Mouse (Mus musculus) C2C12 (cell line): Measurements from ENCODE around the gene Gemin5. TPM values are rescaled to one million over a fixed set of nuclear protein-coding genes. Genes with fewer than 3 reads are reported as not detected.

Source experiments
- H3K27me3 ChIP-seq: one replicate; pipeline ENCODE4 v1.6.1; 2011; ENCODE audit not compliant: control insufficient read depth, insufficient read depth, insufficient read length
- H3K36me3 ChIP-seq: one replicate; pipeline ENCODE4 v1.6.1; 2011; ENCODE audit not compliant: control insufficient read depth, insufficient read depth
- H3K4me3 ChIP-seq: one replicate; pipeline ENCODE4 v1.5.1; 2011; ENCODE audit warnings: mild to moderate bottlenecking, control low read depth; ENCODE audit not compliant: poor library complexity, insufficient read depth, severe bottlenecking
- H3K79me2 ChIP-seq: one replicate; pipeline ENCODE4 v1.6.1; 2011; ENCODE audit not compliant: control insufficient read depth, insufficient read depth
- H3K79me3 ChIP-seq: one replicate; pipeline ENCODE4 v1.6.1; 2011; ENCODE audit warnings: low read depth, control low read depth
- H3ac ChIP-seq: one replicate; pipeline ENCODE3; 2011; ENCODE audit warnings: low read depth; ENCODE audit not compliant: control insufficient read depth, insufficient read length
- CEBPB ChIP-seq: IDR thresholded peaks from one replicate; pipeline ENCODE4 v1.6.1; 2011; ENCODE audit warnings: low read depth, mild to moderate bottlenecking, control low read depth, moderate library complexity
- CTCF ChIP-seq: IDR thresholded peaks from one replicate; pipeline ENCODE4 v1.5.1; 2011; ENCODE audit not compliant: control insufficient read depth, insufficient read depth, insufficient read length
- FOSL1 ChIP-seq: IDR thresholded peaks from one replicate; pipeline ENCODE4 v1.8.0; 2011; ENCODE audit warnings: mild to moderate bottlenecking, low read length; ENCODE audit not compliant: poor library complexity, insufficient read depth, severe bottlenecking
- MAX ChIP-seq: IDR thresholded peaks from one replicate; pipeline ENCODE4 v1.6.1; 2011; ENCODE audit warnings: mild to moderate bottlenecking, control low read depth
- MYOD1 ChIP-seq: IDR thresholded peaks from one replicate; pipeline ENCODE4 v1.6.1; 2011; ENCODE audit warnings: low read depth; ENCODE audit not compliant: control insufficient read depth, insufficient read length
- MYOG ChIP-seq: IDR thresholded peaks from one replicate; pipeline ENCODE4 v1.6.1; 2011; ENCODE audit not compliant: control insufficient read depth, insufficient read length; ENCODE audit errors: extremely low read depth
- USF1 ChIP-seq: IDR thresholded peaks from one replicate; pipeline ENCODE4 v1.6.1; 2011; ENCODE audit warnings: low read depth, mild to moderate bottlenecking, control low read depth, moderate library complexity
- polyA plus RNA-seq: library from polyadenylated mRNA; unstranded; fragments of >200 nt; fragmentation: generic; extraction: Trizol; gene quantifications from one replicate; pipeline ENCODE4 v1.2.1, GENCODE M21; 2012; ENCODE audit warnings: missing spikeins

The Gemin5 gene
- polyA plus RNA-seq, 1 experiment, result 26.7 TPM

- Histone ChIP-seq H3ac (no peak overlapping the region), H3K79me2 (peaks cover 41% of the 10 kb centered on the region), H3K4me3 (no peak overlapping the region), H3K36me3 (peaks cover 61% of the 10 kb centered on the region), H3K27me3 (no peaks in the 10 kb centered on the region), H3K79me3 (peaks cover 22% of the 10 kb centered on the region)
- TF ChIP-seq FOSL1, result no peak
- no peak for TF ChIP-seq MYOG
These were observed 3.3 kb downstream of the Gemin5 start for GRCm38 (mm10) chr11:58165072-58165471.

GRCm38 (mm10) chr11:58156871-58157270, 11.5 kb downstream of the Gemin5 start:
- H3ac ChIP-seq, result no peak overlapping the region
- H3K36me3 ChIP-seq, result peaks cover 87% of the 10 kb centered on the region
- H3K79me2 ChIP-seq, result no peaks in the 10 kb centered on the region
- no peaks in the 10 kb centered on the region for H3K27me3 ChIP-seq
- no peak overlapping the region for H3K4me3 ChIP-seq
- TF ChIP-seq FOSL1 (no peak), MYOG (no peak), MAX (no peak), MYOD1 (no peak), USF1 (no peak), CEBPB (no peak), CTCF (no peak)
- no peaks in the 10 kb centered on the region for H3K79me3 ChIP-seq

- H3K79me3 ChIP-seq, result no peaks in the 10 kb centered on the region
- H3K36me3 ChIP-seq, result peaks cover 85% of the 10 kb centered on the region
- no peak overlapping the region for H3K4me3 ChIP-seq
- H3ac ChIP-seq, result no peak overlapping the region
- H3K27me3 ChIP-seq, result no peaks in the 10 kb centered on the region
- H3K79me2 ChIP-seq, result no peaks in the 10 kb centered on the region
- TF ChIP-seq FOSL1 (no peak), MYOG (no peak), CEBPB (no peak), USF1 (no peak), CTCF (no peak), MYOD1 (no peak), MAX (no peak)
These were observed 12.9 kb downstream of the Gemin5 start for GRCm38 (mm10) chr11:58155458-58155857.

GRCm38 (mm10) chr11:58146241-58146640, 22.1 kb downstream of the Gemin5 start:
- H3K27me3 ChIP-seq, result no peaks in the 10 kb centered on the region
- no peak overlapping the region for H3ac ChIP-seq
- H3K79me2 ChIP-seq, result no peaks in the 10 kb centered on the region
- TF ChIP-seq MYOG (no peak), CEBPB (no peak), FOSL1 (no peak), MYOD1 (no peak), USF1 (no peak), MAX (no peak), CTCF (no peak)
- H3K4me3 ChIP-seq, result no peak overlapping the region
- H3K79me3 ChIP-seq, result no peaks in the 10 kb centered on the region
- peaks cover 86% of the 10 kb centered on the region for H3K36me3 ChIP-seq

- Histone ChIP-seq H3K4me3 (no peak overlapping the region), H3K79me3 (no peaks in the 10 kb centered on the region), H3K79me2 (no peaks in the 10 kb centered on the region), H3K36me3 (peaks cover 86% of the 10 kb centered on the region), H3K27me3 (no peaks in the 10 kb centered on the region), H3ac (no peak overlapping the region)
- TF ChIP-seq MYOG, result no peak
These were observed 24.5 kb downstream of the Gemin5 start for GRCm38 (mm10) chr11:58143704-58144426.

GRCm38 (mm10) chr11:58139466-58139865, 28.9 kb downstream of the Gemin5 start:
- H3K4me3 ChIP-seq, result no peak overlapping the region
- TF ChIP-seq CEBPB (no peak), CTCF (no peak), FOSL1 (no peak), MYOG (no peak), USF1 (no peak), MAX (no peak), MYOD1 (no peak)
- no peaks in the 10 kb centered on the region for H3K79me3 ChIP-seq
- H3K79me2 ChIP-seq, result no peaks in the 10 kb centered on the region
- H3ac ChIP-seq, result no peak overlapping the region
- peaks cover 92% of the 10 kb centered on the region for H3K36me3 ChIP-seq
- no peaks in the 10 kb centered on the region for H3K27me3 ChIP-seq
